Mouse (Mus musculus) olfactory bulb, adult 2 months (tissue): ENCODE data around the gene Abca7.
A peak's percentile ranks its signal among the peaks of the same experiment; 100 is the strongest.

ENCODE experiments used
- CTCF ChIP-seq: fragments of 200-500 bp; IDR thresholded peaks from 2 replicates; pipeline ENCODE4 v1.5.1; 2012; ENCODE audit warnings: low read depth, mild to moderate bottlenecking, low read length, moderate library complexity; ENCODE audit not compliant: insufficient read depth
- POLR2A ChIP-seq: fragments of 200-500 bp; IDR thresholded peaks from 2 replicates; pipeline ENCODE4 v1.6.1; 2012; ENCODE audit warnings: mild to moderate bottlenecking, low read depth, low read length, moderate library complexity; ENCODE audit not compliant: insufficient read depth

GRCm38 (mm10) chr10:79984195-79984816, 12.0 kb upstream of the Abca7 start, which contains the start of gene Tmem259:
- TF ChIP-seq POLR2A = peak; percentile 23; the same call in 1 of the 2 replicates
- TF ChIP-seq CTCF = peak; percentile 67
